Mouse (Mus musculus): ENCODE measurements around the gene Smim23. TPM values are rescaled to one million over a fixed set of nuclear protein-coding genes. Genes with fewer than 3 reads are reported as not detected.

Gene Smim23
- polyA plus RNA-seq, 1 experiment from 2014 or later, result not detected

- ChIA-PET CTCF (interaction anchor here (1.5 kb wide), 1 partner anchor 339 kb away, joined by 3 read pairs; no protein-coding TSS in a partner anchor), POLR2A (no interaction called here)
- peaks cover 15% of the 10 kb centered on the region for H3K27me3 ChIP-seq
- no peak for DNase-seq (ENCODE audit: low read depth, low spot score)
- TF ChIP-seq CTCF (IDR thresholded peaks at IDR 0.05), result no peak
- no peak for ATAC-seq
- in situ Hi-C loops (cut with MboI; ENCODE audit: low pct_unique_long_range_greater_than_20kb), result loop anchor here (25.0 kb wide), 1 partner anchor 153 kb away; no protein-coding TSS in a partner anchor
Observed at GRCm38 (mm10) chr11:32809091-32809490, 15.3 kb downstream of the Smim23 start.

GRCm38 (mm10) chr11:32805958-32806357, 18.4 kb downstream of the Smim23 start:
- DNase-seq (ENCODE audit: low read depth, low spot score), result no peak
- CTCF ChIA-PET, result interaction anchor here (0.8 to 2.5 kb wide), 8 partner anchors 11 to 343 kb away, joined by 3 to 11 read pairs (median 3); no protein-coding TSS in a partner anchor
- H3K27me3 ChIP-seq, result peaks cover 11% of the 10 kb centered on the region
- peak; percentile 72 for TF ChIP-seq CTCF (IDR thresholded peaks at IDR 0.05)
- ATAC-seq, result no peak
- in situ Hi-C loops (cut with MboI; ENCODE audit: low pct_unique_long_range_greater_than_20kb), result loop anchor here (25.0 kb wide), 1 partner anchor 156 kb away; no protein-coding TSS in a partner anchor
- POLR2A ChIA-PET, result interaction anchor here (0.6 kb wide), 1 partner anchor 372 kb away, joined by 3 read pairs; no protein-coding TSS in a partner anchor

GRCm38 (mm10) chr11:32803658-32804057, 20.7 kb downstream of the Smim23 start:
- DNase-seq (ENCODE audit: low read depth, low spot score) (no peak), ATAC-seq (no peak)
- in situ Hi-C loops (cut with MboI; ENCODE audit: low pct_unique_long_range_greater_than_20kb), result loop anchor here (25.0 kb wide), 1 partner anchor 159 kb away; no protein-coding TSS in a partner anchor
- peaks cover 5% of the 10 kb centered on the region for H3K27me3 ChIP-seq
- no peak for TF ChIP-seq CTCF (IDR thresholded peaks at IDR 0.05)
- ChIA-PET POLR2A (no interaction called here), CTCF (no interaction called here)

GRCm38 (mm10) chr11:32801715-32802114, 22.7 kb downstream of the Smim23 start:
- CTCF ChIA-PET, result no interaction called here
- no peaks in the 10 kb centered on the region for H3K27me3 ChIP-seq
- POLR2A ChIA-PET, result interaction anchor here (0.6 kb wide), 1 partner anchor 54 kb away, joined by 3 read pairs; no protein-coding TSS in a partner anchor
- in situ Hi-C loops (cut with MboI; ENCODE audit: low pct_unique_long_range_greater_than_20kb), result loop anchor here (25.0 kb wide), 1 partner anchor 161 kb away; no protein-coding TSS in a partner anchor
- no peak for DNase-seq (ENCODE audit: low read depth, low spot score)
- no peak for TF ChIP-seq CTCF (IDR thresholded peaks at IDR 0.05)
- ATAC-seq, result no peak

DNA sequence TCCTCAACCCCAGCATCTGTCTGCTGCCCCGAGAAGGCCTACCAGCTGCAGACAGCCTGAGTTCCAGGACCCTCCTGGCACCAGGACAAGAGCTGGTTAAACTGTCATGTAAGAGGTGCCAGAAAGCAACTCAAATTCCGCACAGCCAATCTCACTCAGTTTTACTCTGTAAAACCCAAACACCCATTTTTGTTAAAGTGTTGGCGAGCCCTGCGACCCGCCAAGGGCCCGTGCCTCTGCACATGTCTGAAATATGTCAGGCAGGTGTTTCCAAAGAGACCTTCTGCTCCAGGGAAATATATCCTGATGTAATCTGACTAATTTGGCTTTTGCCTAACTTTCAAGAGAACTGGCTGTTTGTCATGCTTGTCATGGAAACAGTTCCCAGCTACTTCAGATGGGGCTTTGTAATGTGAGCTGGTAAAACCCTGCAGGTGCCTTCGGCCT, 23.5 kb downstream of the Smim23 start:
- no peak for ATAC-seq
- DNase-seq (ENCODE audit: low read depth, low spot score), result no peak
- POLR2A ChIA-PET, result interaction anchor here (0.6 kb wide), 1 partner anchor 53 kb away, joined by 3 read pairs; no protein-coding TSS in a partner anchor

DNA sequence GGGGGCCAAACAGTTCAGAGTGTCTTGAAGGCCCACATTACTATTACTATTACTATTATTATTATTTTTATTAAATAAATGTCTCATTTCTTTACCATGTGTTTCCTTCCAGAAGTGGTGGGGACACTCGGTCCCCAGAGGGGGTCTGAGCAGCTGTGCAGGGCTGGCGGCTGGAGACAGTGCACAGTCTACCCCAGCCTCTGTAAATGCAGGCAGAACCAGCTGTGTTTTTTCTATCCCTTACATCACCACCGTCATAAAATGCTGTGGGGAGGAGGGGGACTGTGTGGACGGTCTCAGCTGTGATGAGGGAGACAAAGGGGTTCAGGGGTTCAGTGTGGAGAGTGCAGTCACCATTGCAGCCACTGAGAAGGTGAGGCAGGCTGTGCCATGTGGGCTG, 26.0 kb downstream of the Smim23 start:
- POLR2A ChIA-PET, result no interaction called here
- ATAC-seq, result no peak

More for the DNA sequence above, 23.5 kb downstream of the Smim23 start:
- CTCF ChIA-PET, result no interaction called here
- in situ Hi-C loops (cut with MboI; ENCODE audit: low pct_unique_long_range_greater_than_20kb), result loop anchor here (25.0 kb wide), 1 partner anchor 161 kb away; no protein-coding TSS in a partner anchor
- no peak for TF ChIP-seq CTCF (IDR thresholded peaks at IDR 0.05)
- no peaks in the 10 kb centered on the region for H3K27me3 ChIP-seq

GRCm38 (mm10) chr11:32794759-32795445, 29.5 kb downstream of the Smim23 start:
- ATAC-seq (no peak), DNase-seq (ENCODE audit: low read depth, low spot score) (no peak)
- ChIA-PET POLR2A (interaction anchor here (0.6 kb wide), 1 partner anchor 105 kb away, joined by 3 read pairs; no protein-coding TSS in a partner anchor), CTCF (interaction anchor here (1.2 kb wide), 1 partner anchor 11 kb away, joined by 3 read pairs; no protein-coding TSS in a partner anchor)
- no peak for TF ChIP-seq CTCF (IDR thresholded peaks at IDR 0.05)
- H3K27me3 ChIP-seq, result no peaks in the 10 kb centered on the region
- in situ Hi-C loops (cut with MboI; ENCODE audit: low pct_unique_long_range_greater_than_20kb), result no loop called here

More for the DNA sequence above, 26.0 kb downstream of the Smim23 start:
- in situ Hi-C loops (cut with MboI; ENCODE audit: low pct_unique_long_range_greater_than_20kb), result no loop called here
- CTCF ChIA-PET, result no interaction called here
- H3K27me3 ChIP-seq, result no peaks in the 10 kb centered on the region
- TF ChIP-seq CTCF (IDR thresholded peaks at IDR 0.05), result no peak
- no peak for DNase-seq (ENCODE audit: low read depth, low spot score)

DNA sequence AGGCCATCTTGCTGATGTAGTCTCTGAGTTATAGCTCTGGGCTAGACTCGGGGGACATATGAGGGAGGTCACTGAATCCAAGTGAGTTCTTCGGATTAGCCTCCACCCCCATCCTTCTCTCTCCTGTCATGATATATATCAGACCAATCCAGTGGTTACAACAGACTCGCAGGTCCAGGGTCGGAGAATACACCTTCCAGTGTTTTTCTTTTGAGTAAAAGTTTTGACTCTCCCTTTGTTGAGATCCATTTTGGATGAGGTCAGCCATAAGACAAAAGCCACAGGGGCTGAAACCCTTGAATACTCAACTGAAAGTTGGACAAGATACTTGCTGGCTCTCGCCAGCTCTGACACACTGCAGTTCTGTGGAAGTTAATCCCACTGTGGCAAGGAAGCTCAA, 38.2 kb downstream of the Smim23 start:
- in situ Hi-C loops (cut with MboI; ENCODE audit: low pct_unique_long_range_greater_than_20kb), result no loop called here

GRCm38 (mm10) chr11:32785591-32786147, 38.7 kb downstream of the Smim23 start:
- CTCF ChIA-PET, result no interaction called here
- TF ChIP-seq CTCF (IDR thresholded peaks at IDR 0.05), result no peak
- DNase-seq (ENCODE audit: low read depth, low spot score), result no peak
- in situ Hi-C loops (cut with MboI; ENCODE audit: low pct_unique_long_range_greater_than_20kb), result no loop called here
- POLR2A ChIA-PET, result no interaction called here
- H3K27me3 ChIP-seq, result no peaks in the 10 kb centered on the region
- ATAC-seq, result no peak

More for the DNA sequence above, 38.2 kb downstream of the Smim23 start:
- no peaks in the 10 kb centered on the region for H3K27me3 ChIP-seq
- CTCF ChIA-PET, result no interaction called here
- ATAC-seq, result no peak
- no peak for TF ChIP-seq CTCF (IDR thresholded peaks at IDR 0.05)
- POLR2A ChIA-PET, result no interaction called here
- no peak for DNase-seq (ENCODE audit: low read depth, low spot score)

DNA sequence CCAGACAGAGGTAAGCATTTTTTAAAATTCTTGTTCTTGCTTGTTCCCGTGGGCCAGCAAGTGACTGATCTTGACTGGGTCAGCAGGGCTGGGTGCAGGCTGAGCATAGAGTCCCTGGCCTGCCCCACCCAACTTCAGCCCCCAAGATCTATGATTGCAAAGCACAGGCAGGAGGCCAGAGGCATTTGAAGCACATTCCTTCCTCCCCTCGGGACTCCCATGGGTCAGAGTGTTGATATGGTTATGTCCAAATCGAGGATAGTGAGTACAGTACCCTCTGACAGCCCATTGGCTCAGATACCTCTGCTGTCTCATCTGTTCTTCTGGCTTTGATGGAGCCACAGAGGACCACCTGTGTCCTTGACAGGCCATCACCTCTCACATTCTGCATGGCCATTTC, 41.7 kb downstream of the Smim23 start:
- CTCF ChIA-PET, result no interaction called here
- POLR2A ChIA-PET, result no interaction called here
- in situ Hi-C loops (cut with MboI; ENCODE audit: low pct_unique_long_range_greater_than_20kb), result no loop called here
- H3K27me3 ChIP-seq, result peaks cover 4% of the 10 kb centered on the region
- no peak for TF ChIP-seq CTCF (IDR thresholded peaks at IDR 0.05)
- ATAC-seq, result no peak
- no peak for DNase-seq (ENCODE audit: low read depth, low spot score)
